Mouse (Mus musculus): ENCODE data around the gene Zfhx2.

- TF ChIP-seq POLR2A (IDR thresholded peaks at IDR 0.05; ENCODE audit: extremely low read depth, insufficient read depth, low read length): no peak
- peak; percentile 27; the same call in 1 of the 2 replicates for TF ChIP-seq CTCF (IDR thresholded peaks at IDR 0.05; ENCODE audit: low read depth, low read length)
Measured at GRCm38 (mm10) chr14:55114759-55115701, 22.9 kb upstream of the Zfhx2 start.
